In the genomic region with DNA sequence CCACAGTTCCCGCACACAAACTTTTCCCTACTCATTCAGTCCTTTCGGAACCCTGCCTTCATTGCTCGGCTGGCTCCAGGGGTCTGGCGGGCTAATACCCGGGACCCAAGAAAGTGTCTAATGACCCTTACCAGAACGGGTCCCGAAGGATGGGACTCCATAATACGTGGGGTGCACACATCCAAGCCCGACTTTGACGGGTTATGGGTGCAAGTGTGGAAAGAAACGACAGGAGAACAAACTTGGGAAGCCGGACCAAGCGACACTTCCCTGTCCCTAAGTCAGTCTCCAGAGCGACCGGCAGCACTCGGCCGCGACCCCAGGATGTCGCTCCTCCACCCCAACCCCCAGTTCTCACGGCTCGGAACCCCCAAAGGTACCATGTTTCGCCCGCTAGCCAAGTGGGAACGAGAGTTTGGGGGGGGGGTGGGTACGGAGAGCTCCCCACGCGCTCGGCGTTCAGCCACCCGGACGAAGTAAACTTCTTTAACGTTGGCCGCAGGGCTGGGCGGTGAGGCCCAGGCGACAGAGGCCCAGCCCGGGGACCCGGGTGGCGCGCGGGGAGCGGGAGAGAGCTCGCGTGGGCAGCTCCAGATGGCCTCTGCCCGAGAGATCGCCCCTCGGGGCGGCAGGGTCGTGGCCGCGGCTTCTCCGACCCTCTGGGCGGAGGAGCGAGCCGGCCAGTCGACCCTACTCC, we compare ENCODE assay signal across 8 mouse cellular contexts. TPM values are rescaled to one million over a fixed set of nuclear protein-coding genes. Genes with fewer than 3 reads are reported as not detected.
DNase-seq lines count a peak whose midpoint lies in the region; ATAC-seq lines count a peak whose summit lies in the region.

No protein-coding gene starts in this region.

- peaks cover 48% of the 10 kb centered on the region for H3K4me1 ChIP-seq in heart, embryonic 15.5 days (replicated peaks)
- H3K4me1 ChIP-seq in liver, embryonic 16.5 days (ENCODE audit: control insufficient read depth, low read depth, low read length), result peaks cover 3% of the 10 kb centered on the region

- no peaks in the 10 kb centered on the region for H3K9me3 ChIP-seq in heart, embryonic 15.5 days (replicated peaks)
- no peaks in the 10 kb centered on the region for H3K9me3 ChIP-seq in liver, embryonic 16.5 days (replicated peaks; ENCODE audit: control insufficient read depth, low read length)

- H3K4me3 ChIP-seq in heart, embryonic 15.5 days, result peak overlapping the region; percentile 63
- peak overlapping the region; percentile 57 for H3K4me3 ChIP-seq in liver, embryonic 16.5 days (ENCODE audit: low read depth, low read length)

- peaks cover 72% of the 10 kb centered on the region for H3K27me3 ChIP-seq in heart, embryonic 15.5 days
- peaks cover 75% of the 10 kb centered on the region for H3K27me3 ChIP-seq in liver, embryonic 16.5 days (ENCODE audit: control insufficient read depth, insufficient read depth, low read depth, low read length)

- H3K36me3 ChIP-seq in heart, embryonic 15.5 days, result no peaks in the 10 kb centered on the region
- H3K36me3 ChIP-seq in liver, embryonic 16.5 days (ENCODE audit: control insufficient read depth, insufficient read depth), result no peaks in the 10 kb centered on the region

- peak overlapping the region; percentile 96 for H3K4me2 ChIP-seq in heart, embryonic 15.5 days
- peak overlapping the region; percentile 54 for H3K4me2 ChIP-seq in liver, embryonic 16.5 days (ENCODE audit: low read depth, low read length)

- under 1% methylated on average over 55 of the region's 55 CpGs for WGBS in heart, embryonic 15.5 days
- 0% methylated on average over 44 of the region's 55 CpGs for WGBS in liver, embryonic 16.5 days (ENCODE audit: insufficient replicate concordance)

- DNase-seq in adrenal gland, adult 2 months, result peak; percentile 31
- DNase-seq in adrenal gland, adult 8-10 months, result no peak
- DNase-seq in ES-CJ7 (ENCODE audit: low read depth, low spot score), result peak; percentile 41
- DNase-seq in frontal cortex, postnatal 14 days (ENCODE audit: low spot score in 2 of 2), result no peak
- no peak for DNase-seq in urinary bladder, postnatal 14 days (ENCODE audit: low spot score)

- no peak for ATAC-seq in heart, embryonic 15.5 days (replicated peaks; ENCODE audit: insufficient number of reproducible peaks, insufficient read depth, low FRiP score, low read depth)
- ATAC-seq in liver, embryonic 16.5 days (ENCODE audit: low read depth), result no peak
- ATAC-seq in megakaryocyte, adult 5-6 weeks (ENCODE audit: poor library complexity, severe bottlenecking), result no peak

- H3K9ac ChIP-seq in heart, embryonic 15.5 days, result peak overlapping the region; percentile 63
- peak overlapping the region; percentile 58 for H3K9ac ChIP-seq in liver, embryonic 16.5 days (ENCODE audit: low read depth, low read length)

- peak overlapping the region; percentile 77 for H3K27ac ChIP-seq in heart, embryonic 15.5 days
- H3K27ac ChIP-seq in liver, embryonic 16.5 days (ENCODE audit: low read length), result peak overlapping the region; percentile 79

RNA-seq across cellular contexts. Expression of a gene that starts 2.4 kb away (rescaled TPM):
- under 1 TPM in 1 of 2 experiments, not detected in 1; 0.17 TPM for total RNA-seq in adrenal gland, adult 2 months (2021)
- 0.02 TPM in 1 of 2 replicates, not detected in the other for polyA plus RNA-seq in adrenal gland, adult 2 months (2012; rRNA removed)
- total RNA-seq in adrenal gland, adult 8-10 months (2022), result under 1 TPM in 2 of 4 experiments, not detected in 2; 0.03 to 0.05 TPM
- polyA plus RNA-seq in heart, embryonic 15.5 days (2015; fragmentation: Nextera tagmentation; extraction: Ambion mirVana), result 2.5 and 3.6 TPM in 2 replicates
- polyA plus RNA-seq in liver, embryonic 16.5 days (2015; fragmentation: Nextera tagmentation; extraction: Ambion mirVana), result 1.3 TPM in 2 replicates
- not detected in 2 replicates for total RNA-seq in megakaryocyte, adult 5-6 weeks (2015)
- total RNA-seq in megakaryocyte, adult 5-6 weeks (2017), result not detected in 2 replicates

Comparison
In these comparisons a context has a peak if more than half of its experiments do, and no peak if none do; other contexts are left out.
1. DNase-seq: peak in adrenal gland, adult 2 months (single experiment) and ES-CJ7 (single experiment); none in adrenal gland, adult 8-10 months (single experiment), frontal cortex, postnatal 14 days (0 of 2) and urinary bladder, postnatal 14 days (single experiment).